Mouse (Mus musculus): ENCODE measurements around the gene Plb1. TPM values are rescaled to one million over a fixed set of nuclear protein-coding genes. Genes with fewer than 3 reads are reported as not detected.
A peak's percentile ranks its signal among the peaks of the same experiment; 100 is the strongest.

The Plb1 gene
- total RNA-seq, 2 experiments from 2014 or later, result 1.5 to 2.0 TPM

DNA sequence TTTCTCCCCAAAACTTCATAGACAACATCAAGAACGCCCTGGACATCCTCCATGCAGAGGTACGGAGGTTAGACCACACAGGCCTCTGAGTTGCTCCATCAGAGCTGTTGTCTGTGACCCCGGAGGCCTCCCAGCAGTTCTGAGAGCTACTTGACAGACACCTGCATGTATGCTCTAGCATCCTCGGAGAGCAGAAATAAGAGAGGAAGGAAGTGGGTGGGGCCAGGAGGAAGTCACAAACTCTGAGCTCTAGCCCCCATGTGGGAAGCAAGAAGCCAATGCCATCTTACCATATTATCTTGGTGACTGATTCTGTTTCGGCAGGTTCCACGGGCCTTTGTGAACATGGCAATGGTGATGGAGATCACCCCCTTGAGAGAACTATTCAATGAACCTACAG, 81.2 kb downstream of the Plb1 start:
- no peak for DNase-seq
- intact Hi-C loops (cut with DNase I), result no loop called here

DNA sequence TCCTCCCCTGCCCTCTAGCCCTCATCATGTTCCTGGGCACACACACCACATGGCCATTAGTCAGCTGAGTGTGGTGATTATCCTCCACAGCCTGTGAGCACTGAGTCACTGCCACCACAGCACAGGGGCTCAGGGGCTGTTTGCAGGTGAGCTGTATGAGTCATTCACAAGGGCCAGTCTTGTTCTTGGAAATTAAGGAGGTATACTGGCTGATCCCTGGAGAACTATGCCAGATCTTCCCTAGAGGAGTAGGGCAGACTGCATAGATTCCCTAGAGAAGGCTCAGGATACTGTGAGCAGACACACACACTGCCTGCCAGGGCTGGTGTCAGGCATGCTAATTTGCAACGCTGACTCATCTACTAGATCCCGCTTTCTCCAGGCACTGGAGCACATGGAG, 82.2 kb downstream of the Plb1 start:
- intact Hi-C loops (cut with DNase I), result no loop called here
- DNase-seq, result no peak

DNA sequence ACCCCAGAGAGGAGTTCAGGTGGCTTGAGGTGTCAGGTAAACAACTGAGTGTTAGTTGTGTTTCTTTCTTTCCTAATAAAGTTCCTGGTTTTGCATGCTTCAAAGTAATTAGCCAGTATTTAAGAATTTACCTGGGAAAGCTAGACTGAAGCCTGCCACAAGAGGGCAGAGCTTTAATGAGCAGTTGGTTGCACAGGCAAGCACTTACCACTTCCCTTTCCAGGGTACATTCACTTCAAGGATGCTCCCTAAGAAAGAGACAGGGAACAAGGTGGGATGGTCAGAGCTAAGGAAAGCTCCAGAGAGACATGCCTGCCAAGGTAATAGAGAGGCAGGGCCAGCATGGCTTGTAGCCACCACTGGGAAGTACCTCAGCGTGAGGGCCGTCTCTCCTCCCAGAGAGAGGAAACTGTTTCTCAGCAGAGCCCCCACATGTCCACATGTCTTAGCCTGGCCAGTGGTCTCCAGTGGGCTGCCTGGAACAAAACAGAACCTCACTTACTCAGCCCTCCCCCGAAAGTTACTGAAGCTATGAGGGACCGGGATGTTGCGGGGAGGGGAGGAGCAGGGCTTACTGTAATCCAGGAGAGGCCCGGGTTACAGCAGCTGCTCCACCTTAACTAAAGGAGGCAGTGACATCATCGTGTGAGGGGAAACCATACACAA, 89.8 kb downstream of the Plb1 start:
- intact Hi-C loops (cut with DNase I), result loop anchor here (1.0 to 5.0 kb wide), 3 partner anchors 90 to 198 kb away; no protein-coding TSS in a partner anchor
- DNase-seq, result peak; percentile 59 to 72

DNA sequence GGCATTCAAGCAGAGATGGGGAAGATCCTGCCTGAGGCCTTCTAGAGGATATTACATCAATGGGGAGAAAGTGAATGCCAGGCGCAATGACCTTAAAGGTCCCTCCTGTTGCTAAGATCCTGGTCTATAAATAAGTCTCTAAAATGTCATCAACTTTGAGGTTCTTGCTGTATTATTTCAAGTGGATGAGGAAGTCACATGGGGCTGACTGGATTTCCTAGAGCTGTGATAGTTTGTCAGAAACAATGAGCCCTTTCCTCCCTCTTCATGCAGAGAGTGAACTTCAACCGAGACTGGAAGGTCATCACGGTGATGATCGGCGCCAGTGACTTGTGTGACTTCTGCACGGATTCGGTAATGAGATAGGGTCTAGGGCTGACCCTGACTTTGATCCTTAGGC, 95.6 kb downstream of the Plb1 start:
- intact Hi-C loops (cut with DNase I), result no loop called here
- no peak for DNase-seq

DNA sequence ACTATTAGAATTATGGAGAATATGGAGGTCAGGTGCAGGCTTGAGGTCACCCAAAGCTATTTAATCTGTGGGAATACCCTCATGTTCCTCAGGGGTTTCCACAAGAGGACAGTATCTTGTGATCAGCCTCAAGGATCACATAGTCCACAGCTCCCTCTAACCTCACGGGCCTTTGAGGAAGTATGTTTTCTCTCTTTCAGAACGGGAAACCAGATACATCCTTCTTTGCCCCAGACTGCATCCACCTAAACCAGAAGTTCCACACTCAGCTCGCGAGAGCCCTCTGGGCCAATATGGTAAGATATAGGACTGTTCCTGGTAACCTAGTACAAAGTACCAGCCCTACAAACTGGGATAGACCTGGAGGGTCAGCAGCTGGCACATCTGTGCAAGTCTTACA, 100.1 kb downstream of the Plb1 start:
- no peak for DNase-seq
- intact Hi-C loops (cut with DNase I), result no loop called here

DNA sequence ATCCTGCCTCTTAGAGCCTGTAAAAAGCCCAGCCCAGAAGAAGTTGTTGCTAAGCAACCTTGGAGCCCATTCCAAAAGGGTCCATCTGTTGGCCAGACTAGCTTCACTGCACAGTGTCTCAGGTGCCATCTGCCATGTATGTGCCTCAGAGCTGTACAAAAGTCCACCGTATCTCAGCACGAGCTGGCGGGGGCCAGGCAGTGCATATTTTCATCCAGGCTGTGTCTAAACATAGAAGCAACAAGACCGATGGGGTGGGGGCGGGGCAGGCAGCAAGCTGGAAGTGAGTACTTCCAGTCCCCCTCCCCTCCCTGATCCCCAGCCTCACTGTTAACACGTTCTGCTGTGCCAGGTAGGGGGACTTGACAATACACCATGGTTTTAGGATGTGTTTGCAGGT, 102.7 kb downstream of the Plb1 start:
- intact Hi-C loops (cut with DNase I), result no loop called here
- peak; percentile 75 to 78 for DNase-seq

DNA sequence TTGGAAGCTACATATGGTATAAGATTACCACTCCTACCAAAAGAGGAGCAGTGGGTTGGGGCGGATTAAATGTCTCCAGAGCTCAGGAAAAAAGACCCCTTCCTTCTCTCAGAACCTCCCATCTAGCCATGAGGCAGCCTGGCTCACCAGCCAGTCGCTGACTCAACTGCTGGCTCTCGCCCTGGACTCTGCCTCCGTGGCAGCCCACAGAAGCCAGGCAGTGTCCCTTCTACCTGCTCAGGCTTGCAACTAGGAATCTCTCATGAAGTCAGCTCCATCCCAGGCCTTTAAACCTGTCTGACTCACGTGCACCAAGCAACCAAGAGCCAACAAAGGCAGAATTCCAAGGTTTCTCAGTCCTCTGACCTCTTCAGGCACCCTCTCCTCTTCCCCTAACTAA, 103.6 kb downstream of the Plb1 start:
- DNase-seq, result no peak
- intact Hi-C loops (cut with DNase I), result no loop called here

DNA sequence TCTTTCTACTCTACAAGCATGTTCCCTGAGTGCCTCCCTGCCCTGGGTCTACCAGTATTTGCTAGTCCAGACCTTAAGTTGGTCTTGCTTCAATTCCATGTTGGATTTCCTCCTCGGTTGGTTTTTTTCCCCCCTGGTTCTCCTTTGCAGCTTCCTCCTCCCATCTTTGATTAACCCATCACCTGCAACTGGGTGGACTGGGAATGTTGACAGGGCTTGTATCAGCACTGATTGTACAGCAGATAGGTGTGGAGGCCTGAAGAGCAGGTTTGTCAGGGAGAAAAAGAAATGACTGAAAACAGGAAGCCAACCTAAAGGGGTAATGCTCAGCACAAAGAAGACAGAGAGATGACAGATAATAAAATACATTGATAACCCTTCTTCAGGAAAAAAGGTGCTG, 104.8 kb downstream of the Plb1 start:
- no peak for DNase-seq
- intact Hi-C loops (cut with DNase I), result no loop called here

DNA sequence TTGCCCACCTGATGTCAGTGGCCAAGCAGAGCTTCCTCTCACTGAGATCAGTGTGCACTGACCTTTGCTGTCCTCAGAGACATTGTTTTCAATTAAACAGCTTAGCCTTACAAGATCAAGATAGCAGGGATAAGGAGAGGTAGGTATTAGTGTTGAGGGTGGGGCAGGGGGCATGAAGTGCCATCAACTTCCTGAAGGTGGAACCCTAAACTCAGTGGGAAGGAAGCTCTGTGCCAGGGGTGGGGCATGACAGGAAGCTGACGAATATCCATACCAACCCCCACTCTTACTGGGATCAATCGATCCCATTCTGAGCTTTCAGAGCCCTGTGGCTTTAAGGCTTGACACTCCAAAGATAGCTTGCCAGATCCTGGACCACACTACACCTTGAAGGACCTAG, 105.8 kb downstream of the Plb1 start:
- intact Hi-C loops (cut with DNase I), result no loop called here
- no peak for DNase-seq

DNA sequence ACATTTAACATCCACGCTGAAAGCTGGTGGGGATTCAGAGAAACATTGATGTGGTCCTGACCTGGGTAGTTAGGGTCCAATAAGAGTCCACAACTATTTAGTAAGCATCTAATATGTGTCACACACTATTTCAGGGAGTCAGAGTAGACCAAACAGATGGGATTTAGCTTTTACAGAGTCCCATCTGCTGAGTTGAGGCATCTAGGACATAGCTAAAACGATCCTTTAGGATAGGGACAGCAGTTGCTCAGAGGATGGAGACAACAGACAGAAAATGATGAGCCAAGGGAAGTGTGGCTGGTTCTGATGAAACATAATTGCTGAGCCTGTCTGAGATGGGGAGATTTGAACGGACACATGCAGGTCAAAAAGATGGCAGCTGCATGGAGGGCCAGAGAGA, 106.3 kb downstream of the Plb1 start:
- intact Hi-C loops (cut with DNase I), result no loop called here
- no peak for DNase-seq

DNA sequence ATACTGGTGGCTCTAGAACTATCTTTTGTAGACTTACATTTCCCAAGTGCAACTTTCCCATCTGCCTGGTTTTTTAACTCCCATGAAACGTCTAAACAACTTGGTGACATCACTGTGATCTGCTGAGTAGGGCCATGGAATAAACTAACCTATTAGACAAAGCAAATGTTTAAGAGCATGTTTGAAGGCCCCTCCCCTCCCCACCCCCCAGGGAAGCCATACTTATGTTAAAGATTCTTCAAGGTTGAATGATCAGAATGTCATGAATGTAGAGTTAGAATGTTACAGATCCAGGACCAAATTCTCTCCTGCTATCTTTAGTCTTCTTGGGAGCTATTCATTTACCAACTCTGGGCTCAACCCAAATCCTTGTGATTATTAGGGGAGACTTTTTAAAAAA, 107.7 kb downstream of the Plb1 start:
- intact Hi-C loops (cut with DNase I), result no loop called here

DNA sequence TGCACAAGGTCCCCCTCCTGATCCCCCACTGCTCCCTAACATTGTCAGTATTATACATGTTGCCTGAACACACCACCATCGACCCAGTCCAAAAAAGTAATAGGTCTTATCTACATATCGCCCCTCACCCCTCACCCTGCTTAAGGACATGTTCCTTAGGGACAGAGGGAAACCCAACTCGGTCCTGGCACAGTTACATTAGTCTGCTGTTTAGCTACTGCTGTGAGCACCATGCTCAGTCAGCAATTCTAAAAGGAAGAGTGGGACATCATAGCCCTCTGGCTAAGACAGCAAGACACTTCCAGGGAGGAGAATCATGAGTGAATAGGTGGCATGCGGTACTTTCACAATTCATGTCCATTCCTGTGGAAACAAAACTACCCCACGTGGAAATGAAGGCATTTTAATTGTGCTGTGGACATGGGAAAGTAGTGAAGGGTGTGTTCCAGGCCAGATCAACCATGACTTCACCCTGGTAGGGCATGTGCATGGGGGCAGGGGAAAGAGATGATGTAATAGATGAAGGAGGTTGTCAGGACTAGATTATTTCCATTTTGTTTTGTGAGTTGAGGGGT, 110.3 kb downstream of the Plb1 start:
- intact Hi-C loops (cut with DNase I), result no loop called here
- DNase-seq, result no peak

More for the DNA sequence above, 107.7 kb downstream of the Plb1 start:
- DNase-seq, result no peak

DNA sequence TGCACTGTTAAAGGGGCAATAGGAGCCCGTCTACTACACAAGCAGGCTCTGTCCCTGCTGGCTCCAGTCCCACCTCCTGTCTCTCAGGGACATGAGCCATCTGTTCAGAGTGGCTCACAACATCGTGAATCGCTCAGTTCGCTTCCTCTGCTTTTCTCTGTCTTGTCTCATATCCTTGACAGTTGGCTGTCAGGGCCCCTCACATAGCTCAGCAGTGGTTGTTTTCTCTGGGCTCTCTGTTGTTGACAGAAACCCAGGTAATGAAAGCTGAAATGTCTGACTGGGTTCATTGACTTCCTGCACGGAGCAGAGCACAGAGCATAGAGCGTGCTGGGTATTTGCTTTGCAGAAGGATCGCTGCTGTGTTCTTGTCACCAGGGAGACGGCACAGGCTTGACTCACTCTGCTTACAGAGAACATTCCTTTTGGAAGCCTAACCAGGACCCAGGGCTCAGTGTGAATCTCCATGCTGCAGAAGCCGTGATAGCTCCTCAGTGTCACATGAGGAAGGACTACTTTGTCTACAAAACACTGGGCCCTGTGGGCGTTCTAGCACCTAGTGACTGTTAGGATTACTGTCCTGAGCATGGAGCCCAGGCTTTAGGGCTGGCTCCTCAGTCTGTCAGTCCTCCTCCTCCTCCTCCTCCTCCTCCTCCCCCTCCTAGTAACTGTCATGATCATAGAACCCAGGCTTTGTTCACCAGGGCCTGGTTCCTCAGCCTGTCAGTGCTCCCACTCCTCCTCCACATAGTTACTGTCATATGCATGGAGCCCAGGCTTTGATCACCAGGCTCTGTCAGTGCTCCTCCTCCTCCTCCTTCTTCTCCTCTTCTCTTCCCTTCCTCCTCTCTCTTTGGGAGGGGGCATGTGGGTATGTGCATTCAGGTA, 113.8 kb downstream of the Plb1 start:
- intact Hi-C loops (cut with DNase I), result no loop called here
- peak; percentile 76 to 83 for DNase-seq

DNA sequence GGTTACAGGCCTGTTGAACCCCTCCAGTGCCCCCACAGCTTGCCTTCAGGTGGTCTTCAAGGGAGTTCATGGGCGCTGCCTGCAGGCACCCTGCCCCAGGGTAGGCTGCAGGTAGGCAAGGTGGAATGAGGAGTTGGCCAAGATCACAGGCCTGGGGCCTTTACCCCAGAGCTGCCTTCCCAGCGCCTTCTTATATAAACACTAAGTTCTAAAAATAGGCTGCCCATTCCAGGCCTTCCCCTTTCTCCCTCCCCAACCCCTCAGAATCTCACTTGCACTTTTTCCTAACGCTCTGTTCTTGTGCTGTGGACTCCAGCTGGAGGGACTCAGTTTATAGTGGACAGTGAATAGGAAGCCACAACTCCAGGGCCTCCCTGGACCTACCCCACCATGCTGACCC, 117.2 kb downstream of the Plb1 start:
- intact Hi-C loops (cut with DNase I), result loop anchor here (5.0 kb wide), 1 partner anchor 63 kb away; no protein-coding TSS in a partner anchor

DNA sequence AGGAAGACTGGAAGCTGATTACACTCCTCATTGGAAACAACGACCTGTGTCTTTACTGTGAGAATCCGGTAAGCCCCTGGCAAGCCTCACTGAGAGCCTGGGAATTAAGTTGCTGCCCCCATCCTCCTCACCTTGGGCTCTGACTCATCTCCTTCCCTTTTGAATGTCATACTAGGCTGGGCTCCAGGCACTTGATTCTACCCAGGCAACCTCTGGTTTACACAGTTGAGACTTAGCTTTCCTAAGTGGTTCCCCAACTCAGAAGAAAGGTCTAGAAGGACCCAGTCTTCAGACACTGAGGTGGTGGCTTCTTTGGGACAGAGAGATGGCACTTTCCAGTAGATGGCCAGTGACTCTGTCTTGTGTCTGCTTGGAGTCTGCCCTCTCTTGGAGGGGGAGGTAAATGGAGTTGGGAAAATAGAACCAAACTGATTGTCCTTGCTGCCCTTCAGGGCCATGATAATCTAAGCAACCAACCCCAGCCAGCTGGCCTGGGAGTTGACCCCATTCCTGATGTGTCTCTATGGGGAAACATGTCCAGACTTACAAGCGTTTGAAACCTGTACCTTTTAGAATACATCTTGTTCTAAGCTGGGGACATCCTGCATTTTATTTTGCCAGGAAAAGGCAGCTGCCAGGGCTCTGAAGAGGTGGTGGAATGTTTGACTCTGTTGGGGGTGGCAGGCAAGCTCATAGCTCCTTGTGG, 118.2 kb downstream of the Plb1 start:
- intact Hi-C loops (cut with DNase I), result loop anchor here (5.0 kb wide), 1 partner anchor 62 kb away; no protein-coding TSS in a partner anchor
- peak in 1 of 2 experiments; percentile 37 for DNase-seq

More for the DNA sequence above, 117.2 kb downstream of the Plb1 start:
- DNase-seq, result peak in 1 of 2 experiments; percentile 28

DNA sequence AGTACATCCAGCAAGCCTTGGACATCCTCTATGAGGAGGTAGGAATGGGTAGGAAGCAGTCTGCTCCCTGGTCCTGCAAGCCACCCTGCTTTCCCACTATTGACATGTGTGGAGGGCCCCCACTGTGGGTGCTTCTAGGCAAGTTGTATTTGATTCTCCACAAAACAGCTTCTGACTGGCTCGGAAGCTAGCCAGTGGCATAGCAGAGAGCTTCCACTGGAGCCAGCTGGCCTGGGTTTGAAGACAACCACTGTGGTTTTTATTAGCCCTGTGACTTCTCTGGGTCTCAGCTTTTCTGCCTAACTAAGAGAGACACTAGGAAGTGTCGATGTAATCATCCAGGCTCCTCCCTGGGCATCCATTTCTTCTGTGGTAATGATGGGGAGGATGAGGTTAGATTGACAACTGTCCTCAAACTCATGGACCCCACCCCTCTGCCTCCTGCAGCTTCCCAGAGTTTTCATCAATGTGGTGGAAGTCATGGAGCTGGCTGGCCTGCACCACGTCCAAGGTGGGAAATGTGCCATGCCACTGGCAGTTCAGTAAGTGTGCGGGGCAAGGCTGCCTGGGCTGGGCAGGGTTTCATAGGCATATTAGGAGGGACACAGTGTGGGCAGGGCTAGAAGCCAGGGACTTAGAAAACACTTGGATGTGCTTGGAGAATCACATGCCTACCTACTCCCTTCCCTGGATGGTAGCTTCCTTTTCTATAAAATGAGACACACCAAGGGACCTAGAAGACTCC, 119.4 kb downstream of the Plb1 start:
- intact Hi-C loops (cut with DNase I), result loop anchor here (5.0 kb wide), 1 partner anchor 60 kb away; no protein-coding TSS in a partner anchor
- DNase-seq, result peak in 1 of 2 experiments; percentile 21

DNA sequence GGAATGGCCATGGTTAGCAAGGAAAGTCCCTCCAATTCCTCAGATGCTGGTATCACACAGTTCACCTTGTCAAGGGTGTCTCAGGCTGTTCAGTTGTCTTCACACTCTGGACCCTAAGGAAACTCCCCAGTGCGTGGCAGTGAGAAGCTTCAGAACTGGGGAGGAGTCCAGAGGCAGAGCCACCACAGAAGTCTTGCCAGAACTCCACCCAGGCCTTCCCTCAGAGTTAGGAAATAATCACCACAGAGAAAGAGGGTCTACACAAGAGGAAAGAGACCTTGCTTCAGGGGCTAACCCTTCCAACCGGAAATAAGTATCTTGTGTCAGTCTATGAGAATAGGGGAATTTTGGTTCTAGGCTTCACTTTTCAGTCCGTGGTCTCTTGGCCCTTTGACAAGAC, 120.3 kb downstream of the Plb1 start:
- no peak for DNase-seq
- intact Hi-C loops (cut with DNase I), result loop anchor here (5.0 kb wide), 1 partner anchor 59 kb away; no protein-coding TSS in a partner anchor

DNA sequence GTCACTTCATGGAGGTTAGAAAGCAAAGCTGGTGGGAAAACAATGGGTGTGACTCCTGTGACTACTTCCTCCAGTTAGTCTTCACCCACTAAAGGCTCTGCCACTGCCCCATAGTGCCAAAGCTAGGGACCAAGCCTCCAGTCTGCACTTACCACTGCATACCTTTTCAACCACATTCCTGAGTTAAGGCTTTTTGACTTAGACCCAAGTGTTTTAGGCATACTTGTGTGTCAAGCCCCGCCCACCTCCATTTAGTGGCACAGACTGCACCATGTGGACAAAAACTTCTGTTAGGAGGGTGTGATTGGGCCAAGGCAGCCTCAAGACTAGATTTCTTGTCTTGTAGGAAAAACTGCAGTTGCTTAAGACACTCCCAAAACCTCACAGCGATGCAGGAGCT, 120.8 kb downstream of the Plb1 start:
- DNase-seq, result no peak
- intact Hi-C loops (cut with DNase I), result loop anchor here (5.0 kb wide), 1 partner anchor 59 kb away; no protein-coding TSS in a partner anchor

DNA sequence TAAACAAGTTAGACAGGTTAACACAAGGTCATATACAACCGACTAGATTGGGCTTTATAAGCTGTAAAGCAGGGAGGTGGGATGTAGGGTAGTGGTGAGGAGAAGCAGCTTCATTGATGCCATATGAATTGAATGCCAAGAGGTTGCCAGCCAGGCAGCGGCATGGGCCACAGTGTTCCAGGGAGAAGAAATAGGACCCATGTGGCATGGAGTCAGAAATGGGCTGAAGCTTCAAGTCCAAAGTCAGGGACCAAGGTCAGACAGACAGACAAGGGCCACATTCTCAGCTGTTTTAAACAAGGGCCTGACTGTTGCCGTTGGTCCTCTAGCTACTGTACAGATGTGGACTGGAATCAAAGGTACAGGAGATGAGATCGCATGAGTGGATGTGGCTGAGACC, 128.0 kb downstream of the Plb1 start:
- no peak for DNase-seq
- intact Hi-C loops (cut with DNase I), result no loop called here
